Mouse (Mus musculus) layer of hippocampus, postnatal 36 days (tissue): ENCODE data around the gene Zfp942. TPM values are rescaled to one million over a fixed set of nuclear protein-coding genes. Genes with fewer than 3 reads are reported as not detected.

ENCODE experiments used
- DNase-seq, 2 experiments: peaks; one replicate each; pipeline ENCODE4 v3.0.0; 2022
- total RNA-seq, 2 experiments: library from RNA; stranded (reverse); gene quantifications; 2 replicates each; pipeline ENCODE4 v1.2.3; 2021

Zfp942 gene
- 10 to 100 TPM; 18.6 to 19.5 TPM for total RNA-seq

DNA sequence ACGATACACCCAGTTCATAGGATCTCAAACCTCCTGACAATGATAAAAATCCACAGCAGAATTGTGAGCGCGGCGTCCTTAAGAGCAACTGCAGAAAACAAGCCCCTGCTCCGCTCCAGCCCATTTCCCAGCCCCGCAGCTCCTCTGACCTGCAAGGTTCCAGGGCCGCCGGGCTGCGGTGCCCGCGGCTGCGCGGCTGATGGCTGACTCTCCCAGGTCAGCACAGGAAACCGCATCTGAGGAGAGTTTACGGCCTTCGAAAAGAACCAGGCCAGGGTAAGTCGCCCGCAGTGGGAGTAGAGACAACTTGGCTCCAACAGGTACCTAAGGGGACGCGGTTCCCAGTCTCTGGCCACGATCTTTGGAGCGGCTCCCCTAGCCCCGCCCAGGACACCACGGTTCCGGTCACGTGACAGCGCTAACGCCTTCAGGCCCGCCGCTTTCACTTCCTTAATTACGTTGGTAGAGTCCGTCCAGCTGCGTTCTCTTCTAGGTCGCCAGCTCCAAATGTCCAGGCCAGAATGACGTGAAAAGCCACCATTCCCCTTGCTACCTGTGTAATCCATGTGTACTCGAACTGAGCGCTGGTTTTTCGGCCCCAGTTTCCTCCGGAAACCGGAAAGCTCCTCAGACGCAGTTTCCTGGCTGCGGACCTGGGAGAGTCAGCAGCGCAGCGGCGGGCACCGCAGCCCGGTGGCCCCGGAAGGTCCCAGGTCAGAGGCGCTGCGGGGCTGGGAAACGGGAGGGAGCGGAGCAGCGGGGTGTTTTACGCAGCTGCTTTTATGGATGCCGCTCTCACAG is at the start of gene Zfp942, which contains the start of gene Zfp943:
Zfp942 (minus strand) TSS at position 358 of the 801 bp plus-strand sequence.
Zfp943 (plus strand) TSS at position 446 of the 801 bp plus-strand sequence.
- peak; percentile 83 for DNase-seq

DNA sequence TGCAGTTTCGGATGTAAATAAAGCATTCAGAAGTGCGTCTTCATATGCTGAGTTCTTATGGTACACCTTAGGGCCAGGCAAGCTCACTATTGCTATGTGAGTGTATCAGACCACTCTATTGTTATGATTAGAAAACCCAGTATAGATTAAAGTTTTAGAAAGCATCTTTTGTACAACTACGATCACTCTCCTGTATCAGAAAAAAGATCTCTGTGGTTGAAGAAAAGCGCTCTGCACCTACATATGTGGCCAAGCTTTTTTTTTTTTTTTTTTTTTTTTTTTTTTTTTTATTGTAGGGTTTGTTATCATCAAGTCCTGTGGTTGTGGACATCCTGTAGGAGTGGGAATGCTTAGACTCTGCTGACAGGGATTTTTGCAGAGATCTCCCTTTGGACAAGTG is 1.0 kb upstream of the Zfp942 start:
- no peak for DNase-seq

DNA sequence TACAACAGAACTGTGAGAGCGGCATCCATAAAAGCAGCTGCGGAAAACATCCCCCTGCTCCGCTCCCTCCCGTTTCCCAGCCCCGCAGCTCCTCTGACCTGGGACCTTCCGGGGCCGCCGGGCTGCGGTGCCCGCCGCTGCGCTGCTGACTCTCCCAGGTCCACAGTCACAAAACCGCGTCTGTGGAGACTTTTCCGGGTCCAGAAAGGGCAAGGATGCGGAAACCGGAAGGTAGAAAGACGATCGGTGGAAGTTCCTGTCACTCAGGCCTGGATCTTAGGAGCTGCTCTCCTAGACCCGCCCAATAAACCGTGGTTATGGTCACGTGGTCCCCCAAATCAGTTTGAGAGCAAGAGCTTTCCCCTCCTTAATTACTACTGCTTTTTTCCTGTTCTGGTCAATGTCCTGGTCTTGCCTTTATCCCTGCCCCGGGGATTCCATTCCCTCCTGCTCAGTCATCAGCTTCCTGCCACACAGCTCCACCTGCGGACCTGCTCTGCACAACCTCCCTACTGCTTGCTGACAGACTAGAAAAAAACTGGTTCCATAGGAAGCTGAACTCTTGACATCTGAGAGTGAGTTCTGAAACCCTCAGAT is 52.7 kb downstream of the Zfp942 start, which contains the start of gene Zfp995:
Zfp995 (minus strand) TSS at position 471 of the 597 bp plus-strand sequence.
- DNase-seq, result peak; percentile 52 to 54

DNA sequence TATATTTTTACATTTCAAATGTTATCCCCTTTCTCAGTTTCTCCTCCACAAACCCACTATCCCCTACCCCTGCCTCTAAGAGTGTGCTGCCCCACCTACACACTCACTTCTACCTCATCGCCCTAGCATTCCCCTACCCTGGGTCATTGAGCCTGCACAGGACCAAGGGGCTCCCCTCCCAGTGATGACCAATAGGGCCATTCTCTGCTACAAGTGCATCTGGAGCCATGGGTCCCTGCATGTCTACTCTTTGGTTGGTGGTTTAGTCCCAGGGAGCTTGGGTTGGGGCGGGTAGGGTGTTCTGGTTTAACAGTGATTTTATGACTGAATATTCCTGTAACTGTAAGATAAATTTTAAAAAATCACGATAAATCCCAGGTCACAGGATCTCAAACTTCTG is 53.2 kb downstream of the Zfp942 start:
- DNase-seq, result no peak

Other genes with a start within 250 kb of the Zfp942 start
- 1 to 10 TPM; 3.9 to 4.6 TPM for gene Zfp229, start 231.7 kb downstream of the Zfp942 start, total RNA-seq
- gene Zfp820, start 116.7 kb downstream of the Zfp942 start, total RNA-seq, result under 1 TPM; 0.45 to 0.46 TPM
- gene Zfp995, start 52.5 kb downstream of the Zfp942 start, total RNA-seq, result 1 to 10 TPM; 5.3 to 6.1 TPM
- gene Zfp943, start 88 bp upstream of the Zfp942 start, total RNA-seq, result 10 to 100 TPM; 19.5 to 22.6 TPM
- gene Zfp947, start 203.7 kb upstream of the Zfp942 start, total RNA-seq, result under 1 TPM; 0.27 to 0.51 TPM